8 mouse cellular contexts compared by ENCODE assay signal in genomic region chr3:9347446-9347860, GRCm38 (mm10).
DNase-seq lines count a peak whose midpoint lies in the region; ATAC-seq and TF ChIP-seq lines count a peak whose summit lies in the region.

No protein-coding gene starts in this region.

- no peak for TF ChIP-seq CTCF in heart, postnatal 0 days (IDR thresholded peaks at IDR 0.05; ENCODE audit: low read depth)

- H3K9ac ChIP-seq in heart, postnatal 0 days (replicated peaks; ENCODE audit: low read depth, low read length) = peak overlapping the region; percentile 27; the same call in 1 of the 2 replicates
- 0 out of 2 replicates have a peak overlapping the region, but pooled peaks have one; percentile 33 for H3K9ac ChIP-seq in liver, embryonic 12.5 days
- H3K9ac ChIP-seq in neural tube, embryonic 12.5 days = peak overlapping the region; percentile 65

- peak overlapping the region; percentile 52 for H3K4me3 ChIP-seq in heart, postnatal 0 days (ENCODE audit: low read depth, low read length)
- peak overlapping the region; percentile 48 for H3K4me3 ChIP-seq in liver, embryonic 12.5 days
- H3K4me3 ChIP-seq in neural tube, embryonic 12.5 days = peak overlapping the region; percentile 53

- no peaks in the 10 kb centered on the region for H3K36me3 ChIP-seq in heart, postnatal 0 days (replicated peaks; ENCODE audit: control insufficient read depth, insufficient read depth, low read length)
- no peaks in the 10 kb centered on the region for H3K36me3 ChIP-seq in liver, embryonic 12.5 days
- no peaks in the 10 kb centered on the region for H3K36me3 ChIP-seq in neural tube, embryonic 12.5 days

- peak overlapping the region; percentile 82 for H3K4me2 ChIP-seq in heart, postnatal 0 days (ENCODE audit: low read depth, low read length)
- H3K4me2 ChIP-seq in liver, embryonic 12.5 days = peak overlapping the region; percentile 75
- H3K4me2 ChIP-seq in neural tube, embryonic 12.5 days (replicated peaks) = peak overlapping the region; percentile 98

- no peak for TF ChIP-seq EP300 in heart, postnatal 0 days (IDR thresholded peaks at IDR 0.05; ENCODE audit: low read depth)

- DNase-seq in right cerebral cortex, postnatal 10 days (ENCODE audit: low spot score in 2 of 2) = peak; percentile 43 to 46
- DNase-seq in right cerebral cortex, adult 18-20 months = no peak
- DNase-seq in embryo, embryonic 9.5 days (ENCODE audit: extremely low spot score) = peak; percentile 72
- peak; percentile 38 for DNase-seq in heart, postnatal 0 days (ENCODE audit: low spot score)
- DNase-seq in thymus, postnatal 4 days = no peak
- DNase-seq in T-cell, adult 2 months (ENCODE audit: low spot score) = no peak

- H3K27me3 ChIP-seq in heart, postnatal 0 days (ENCODE audit: control insufficient read depth, insufficient read depth, low read length) = no peaks in the 10 kb centered on the region
- H3K27me3 ChIP-seq in liver, embryonic 12.5 days (replicated peaks) = peaks cover 35% of the 10 kb centered on the region
- H3K27me3 ChIP-seq in neural tube, embryonic 12.5 days (replicated peaks) = peaks cover 6% of the 10 kb centered on the region; the same call in 1 of the 2 replicates

- 0 out of 2 replicates have a peak, but pooled peaks cover 3% of the 10 kb centered on the region for H3K4me1 ChIP-seq in heart, postnatal 0 days (ENCODE audit: control insufficient read depth, insufficient read depth)
- 0 out of 2 replicates have a peak, but pooled peaks cover 5% of the 10 kb centered on the region for H3K4me1 ChIP-seq in liver, embryonic 12.5 days
- peaks cover 20% of the 10 kb centered on the region for H3K4me1 ChIP-seq in neural tube, embryonic 12.5 days

- no peaks in the 10 kb centered on the region for H3K9me3 ChIP-seq in heart, postnatal 0 days (replicated peaks; ENCODE audit: control insufficient read depth, low read length)
- H3K9me3 ChIP-seq in liver, embryonic 12.5 days (replicated peaks) = no peaks in the 10 kb centered on the region
- no peaks in the 10 kb centered on the region for H3K9me3 ChIP-seq in neural tube, embryonic 12.5 days

- 6% methylated on average over 15 of the region's 15 CpGs for WGBS in heart, postnatal 0 days
- 8% methylated on average over 15 of the region's 15 CpGs for WGBS in liver, embryonic 12.5 days (ENCODE audit: insufficient replicate concordance)
- 2% methylated on average over 15 of the region's 15 CpGs for WGBS in neural tube, embryonic 12.5 days

- ATAC-seq in heart, postnatal 0 days (ENCODE audit: insufficient read depth, low read depth) = peak; percentile 77
- peak; percentile 44 for ATAC-seq in liver, embryonic 12.5 days
- ATAC-seq in neural tube, embryonic 12.5 days (ENCODE audit: low FRiP score, low read depth) = peak; percentile 86

- no peak overlapping the region for H3K27ac ChIP-seq in heart, postnatal 0 days (ENCODE audit: low read depth)
- no peak overlapping the region for H3K27ac ChIP-seq in liver, embryonic 12.5 days
- H3K27ac ChIP-seq in neural tube, embryonic 12.5 days = no peak overlapping the region

Comparison
In these comparisons a context has a peak if more than half of its experiments do, and no peak if none do; other contexts are left out.
1. DNase-seq: peak in right cerebral cortex, postnatal 10 days (2 of 2), embryo, embryonic 9.5 days (single experiment) and heart, postnatal 0 days (single experiment); none in right cerebral cortex, adult 18-20 months (single experiment), thymus, postnatal 4 days (single experiment) and T-cell, adult 2 months (single experiment).
2. Peak in every context shown above with its lines, with median percentiles within 50 percentile points of each other: ATAC-seq, H3K4me2 ChIP-seq, H3K4me3 ChIP-seq and H3K9ac ChIP-seq.